Mouse (Mus musculus) embryo, embryonic 10.5 days (tissue): Measurements from ENCODE around the gene Bcl2l10.

Experiments used
- DNase-seq: peaks from one replicate; pipeline ENCODE4 v3.0.0-alpha.2; 2015; ENCODE audit warnings: low spot score

The Bcl2l10 gene

GRCm38 (mm10) chr9:75347458-75347857 lies at the start of gene Bcl2l10:
Bcl2l10 (plus strand) TSS chr9:75347758.
- no peak for DNase-seq

- DNase-seq: no peak
These were observed 48.2 kb upstream of the Bcl2l10 start for GRCm38 (mm10) chr9:75299342-75299741.

- DNase-seq: no peak
These were observed 44.5 kb upstream of the Bcl2l10 start for GRCm38 (mm10) chr9:75303033-75303432.

GRCm38 (mm10) chr9:75303701-75304261 lies 43.8 kb upstream of the Bcl2l10 start:
- peak; percentile 26 for DNase-seq

- no peak for DNase-seq
These were observed 43.3 kb upstream of the Bcl2l10 start for GRCm38 (mm10) chr9:75304286-75304685.

GRCm38 (mm10) chr9:75306126-75306898 lies 41.2 kb upstream of the Bcl2l10 start, which contains the start of gene Gnb5:
Gnb5 (plus strand) TSS chr9:75306288.
- DNase-seq: no peak

- DNase-seq: no peak
These were observed 40.5 kb upstream of the Bcl2l10 start for GRCm38 (mm10) chr9:75307015-75307414.

GRCm38 (mm10) chr9:75308621-75309020 lies 38.9 kb upstream of the Bcl2l10 start:
- no peak for DNase-seq

- peak; percentile 91 for DNase-seq
These were observed 35.5 kb upstream of the Bcl2l10 start for GRCm38 (mm10) chr9:75312008-75312407.

- peak; percentile 60 for DNase-seq
These were observed 34.3 kb upstream of the Bcl2l10 start for GRCm38 (mm10) chr9:75313138-75313831.

GRCm38 (mm10) chr9:75313832-75314516 lies 33.6 kb upstream of the Bcl2l10 start:
- DNase-seq: peak; percentile 82

GRCm38 (mm10) chr9:75314517-75315105 lies 32.9 kb upstream of the Bcl2l10 start:
- peak; percentile 45 for DNase-seq

GRCm38 (mm10) chr9:75315238-75315637 lies 32.3 kb upstream of the Bcl2l10 start:
- DNase-seq: no peak

GRCm38 (mm10) chr9:75316771-75317170 lies 30.8 kb upstream of the Bcl2l10 start:
- DNase-seq: no peak

GRCm38 (mm10) chr9:75318196-75318595 lies 29.4 kb upstream of the Bcl2l10 start:
- no peak for DNase-seq

- peak; percentile 23 for DNase-seq
These were observed 28.2 kb upstream of the Bcl2l10 start for GRCm38 (mm10) chr9:75319365-75319764.

- DNase-seq: no peak
These were observed 25.3 kb upstream of the Bcl2l10 start for GRCm38 (mm10) chr9:75322099-75322885.

GRCm38 (mm10) chr9:75328047-75328446 lies 19.5 kb upstream of the Bcl2l10 start:
- no peak for DNase-seq

GRCm38 (mm10) chr9:75330821-75331220 lies 16.7 kb upstream of the Bcl2l10 start:
- no peak for DNase-seq

- no peak for DNase-seq
These were observed 13.1 kb upstream of the Bcl2l10 start for GRCm38 (mm10) chr9:75334440-75334839.

- DNase-seq: no peak
These were observed 9.5 kb upstream of the Bcl2l10 start for GRCm38 (mm10) chr9:75338016-75338415.
